Mouse (Mus musculus) limb, embryonic 14.5 days (tissue): Measurements from ENCODE around the gene Taco1. TPM values are rescaled to one million over a fixed set of nuclear protein-coding genes. Genes with fewer than 3 reads are reported as not detected.

ENCODE experiments used
- ATAC-seq: fragments of 200-750 bp; cut with Nextera tagmentation; 2 replicates; pipeline ENCODE4 v1.8.0; 2017; ENCODE audit warnings: low read depth, moderate number of reproducible peaks, moderate TSS enrichment; ENCODE audit not compliant: low FRiP score
- DNase-seq: peaks from one replicate; pipeline ENCODE4 v3.0.0-alpha.2; 2015; ENCODE audit warnings: low spot score
- H3K27ac ChIP-seq: fragments of 300-500 bp; sonication (generic); replicated peaks from 2 replicates; pipeline ENCODE4 v1.5.1; 2014; ENCODE audit warnings: low read depth, mild to moderate bottlenecking, low read length, moderate library complexity, mixed read lengths
- H3K27me3 ChIP-seq: fragments of 300-500 bp; sonication (generic); 2 replicates; pipeline ENCODE4 v1.6.1; 2014; ENCODE audit warnings: low read length, mixed read lengths; ENCODE audit not compliant: control insufficient read depth, insufficient read depth
- H3K36me3 ChIP-seq: fragments of 300-500 bp; sonication (generic); 2 replicates; pipeline ENCODE4 v1.6.1; 2014; ENCODE audit warnings: mild to moderate bottlenecking, low read length, moderate library complexity, mixed read lengths; ENCODE audit not compliant: control insufficient read depth, insufficient read depth
- H3K4me1 ChIP-seq: fragments of 300-500 bp; sonication (generic); 2 replicates; pipeline ENCODE4 v1.6.1; 2014; ENCODE audit warnings: antibody characterized with exemption, low read length, mixed read lengths; ENCODE audit not compliant: control insufficient read depth, insufficient read depth
- H3K4me2 ChIP-seq: fragments of 300-500 bp; sonication (generic); replicated peaks from 2 replicates; pipeline ENCODE4 v1.6.1; 2014; ENCODE audit warnings: low read depth, mild to moderate bottlenecking, low read length, moderate library complexity; ENCODE audit not compliant: severe bottlenecking
- H3K4me3 ChIP-seq: fragments of 300-500 bp; sonication (generic); replicated peaks from 2 replicates; pipeline ENCODE4 v1.5.1; 2014; ENCODE audit warnings: low read length
- H3K9ac ChIP-seq: fragments of 300-500 bp; sonication (generic); 2 replicates; pipeline ENCODE4 v1.6.1; 2014; ENCODE audit warnings: mild to moderate bottlenecking, low read depth, low read length, moderate library complexity; ENCODE audit not compliant: severe bottlenecking
- H3K9me3 ChIP-seq: fragments of 300-500 bp; sonication (generic); 2 replicates; pipeline ENCODE4 v1.6.1; 2016; ENCODE audit warnings: low read length; ENCODE audit not compliant: control insufficient read depth
- POLR2A ChIP-seq: fragments of 200-500 bp; IDR thresholded peaks from 2 replicates; pipeline ENCODE4 v1.8.0; 2012; ENCODE audit warnings: inconsistent platforms, mild to moderate bottlenecking, moderate library complexity, borderline replicate concordance; ENCODE audit not compliant: insufficient read depth, insufficient read length; ENCODE audit errors: extremely low read depth
- WGBS: fragments of 180-500 bp; shearing (Covaris S2); extraction: QIAGEN DNeasy Blood & Tissue Kit; methylation state at CpG from one replicate; pipeline ENCODE4 v1.1.7; 2014; 5-methylcytosine and 5-hydroxymethylcytosine counted together
- polyA plus RNA-seq, 2 experiments: library from polyadenylated mRNA; depleted of rRNA in 1 of 2; stranded (reverse) in 1 of 2; unstranded in 1 of 2; fragments of >200 nt; fragmentation: Nextera tagmentation in 1 of 2; extraction: Ambion mirVana in 1 of 2; gene quantifications; 2 replicates each; pipeline versions ENCODE4 v1.2.1 to v1.2.3; 2012 to 2014

Taco1 gene
- polyA plus RNA-seq, 2 experiments: 7.4 to 14.5 TPM

- Histone ChIP-seq H3K9ac (no peak overlapping the region), H3K4me3 (no peak overlapping the region), H3K4me2 (no peak overlapping the region), H3K27me3 (no peaks in the 10 kb centered on the region), H3K36me3 (peaks cover 28% of the 10 kb centered on the region), H3K9me3 (no peaks in the 10 kb centered on the region), H3K4me1 (no peaks in the 10 kb centered on the region), H3K27ac (no peak overlapping the region)
- 7% methylated on average over 4 of the region's 4 CpGs for WGBS
- DNase-seq (peak; percentile 77), ATAC-seq (no peak)
- TF ChIP-seq POLR2A: no peak
Observed at GRCm38 (mm10) chr11:106076321-106076720, 10.5 kb downstream of the Taco1 start.

- Histone ChIP-seq H3K9ac (peak within 1 kb of the TSS; percentile 87), H3K4me1 (peaks cover 17% of the 10 kb centered on the region; the same call in 1 of the 2 replicates), H3K4me3 (peak within 1 kb of the TSS; percentile 93), H3K36me3 (no peaks in the 10 kb centered on the region), H3K9me3 (no peaks in the 10 kb centered on the region), H3K4me2 (peak within 1 kb of the TSS; percentile 76), H3K27me3 (no peaks in the 10 kb centered on the region), H3K27ac (peak within 1 kb of the TSS; percentile 96)
- under 1% methylated on average over 69 of the region's 69 CpGs for WGBS
- ATAC-seq (peak; percentile 97), DNase-seq (peak; percentile 100)
- TF ChIP-seq POLR2A: peak; percentile 96; the same call in 1 of the 2 replicates
Observed at GRCm38 (mm10) chr11:106083708-106084701, 18.1 kb downstream of the Taco1 start, which contains the start of gene Map3k3. Gene Map3k3 (plus strand): TSS chr11:106084613.

GRCm38 (mm10) chr11:106084911-106085561, 19.2 kb downstream of the Taco1 start:
- Histone ChIP-seq H3K36me3 (no peaks in the 10 kb centered on the region), H3K4me3 (peak overlapping the region; percentile 93), H3K9ac (peak overlapping the region; percentile 87), H3K27ac (peak overlapping the region; percentile 96), H3K27me3 (no peaks in the 10 kb centered on the region), H3K9me3 (no peaks in the 10 kb centered on the region), H3K4me1 (peaks cover 17% of the 10 kb centered on the region; the same call in 1 of the 2 replicates), H3K4me2 (peak overlapping the region; percentile 57)
- WGBS: under 1% methylated on average over 46 of the region's 61 CpGs
- TF ChIP-seq POLR2A: no peak
- ATAC-seq: peak; percentile 56; the same call in 1 of the 2 replicates
- DNase-seq: peak; percentile 59

- WGBS: 91% methylated on average over 1 of the region's 1 CpGs
- DNase-seq: no peak
- no peak overlapping the region for H3K4me3 ChIP-seq
Observed at GRCm38 (mm10) chr11:106098223-106098622, 32.4 kb downstream of the Taco1 start.

GRCm38 (mm10) chr11:106102866-106103265, 37.0 kb downstream of the Taco1 start:
- 86% methylated on average over 3 of the region's 3 CpGs for WGBS
- Histone ChIP-seq H3K4me3 (no peak overlapping the region), H3K27ac (no peak overlapping the region)

More at GRCm38 (mm10) chr11:106098223-106098622, 32.4 kb downstream of the Taco1 start:
- TF ChIP-seq POLR2A: no peak
- H3K27me3 ChIP-seq: no peaks in the 10 kb centered on the region
- H3K9me3 ChIP-seq: no peaks in the 10 kb centered on the region
- ATAC-seq: no peak
- no peak overlapping the region for H3K4me2 ChIP-seq
- H3K9ac ChIP-seq: no peak overlapping the region
- H3K36me3 ChIP-seq: peaks cover 25% of the 10 kb centered on the region
- H3K27ac ChIP-seq: no peak overlapping the region
- no peaks in the 10 kb centered on the region for H3K4me1 ChIP-seq

More at GRCm38 (mm10) chr11:106102866-106103265, 37.0 kb downstream of the Taco1 start:
- DNase-seq: no peak
- no peak for ATAC-seq
- TF ChIP-seq POLR2A: no peak
- H3K4me1 ChIP-seq: no peaks in the 10 kb centered on the region
- H3K9me3 ChIP-seq: no peaks in the 10 kb centered on the region
- no peak overlapping the region for H3K9ac ChIP-seq
- peaks cover 34% of the 10 kb centered on the region for H3K36me3 ChIP-seq
- H3K4me2 ChIP-seq: no peak overlapping the region
- H3K27me3 ChIP-seq: no peaks in the 10 kb centered on the region
